Mouse (Mus musculus) lung, adult 2 months (tissue): ENCODE data around the gene Fbrs.

Experiments
- CTCF ChIP-seq: fragments of 200-500 bp; IDR thresholded peaks from 2 replicates; pipeline ENCODE4 v1.5.1; 2011; ENCODE audit warnings: mild to moderate bottlenecking, low read length, control low read depth; ENCODE audit not compliant: insufficient read depth
- POLR2A ChIP-seq: fragments of 200-500 bp; IDR thresholded peaks from 2 replicates; pipeline ENCODE4 v1.6.1; 2011; ENCODE audit warnings: low read depth, mild to moderate bottlenecking, control low read depth, low read length, borderline replicate concordance; ENCODE audit errors: extremely low read depth

DNA sequence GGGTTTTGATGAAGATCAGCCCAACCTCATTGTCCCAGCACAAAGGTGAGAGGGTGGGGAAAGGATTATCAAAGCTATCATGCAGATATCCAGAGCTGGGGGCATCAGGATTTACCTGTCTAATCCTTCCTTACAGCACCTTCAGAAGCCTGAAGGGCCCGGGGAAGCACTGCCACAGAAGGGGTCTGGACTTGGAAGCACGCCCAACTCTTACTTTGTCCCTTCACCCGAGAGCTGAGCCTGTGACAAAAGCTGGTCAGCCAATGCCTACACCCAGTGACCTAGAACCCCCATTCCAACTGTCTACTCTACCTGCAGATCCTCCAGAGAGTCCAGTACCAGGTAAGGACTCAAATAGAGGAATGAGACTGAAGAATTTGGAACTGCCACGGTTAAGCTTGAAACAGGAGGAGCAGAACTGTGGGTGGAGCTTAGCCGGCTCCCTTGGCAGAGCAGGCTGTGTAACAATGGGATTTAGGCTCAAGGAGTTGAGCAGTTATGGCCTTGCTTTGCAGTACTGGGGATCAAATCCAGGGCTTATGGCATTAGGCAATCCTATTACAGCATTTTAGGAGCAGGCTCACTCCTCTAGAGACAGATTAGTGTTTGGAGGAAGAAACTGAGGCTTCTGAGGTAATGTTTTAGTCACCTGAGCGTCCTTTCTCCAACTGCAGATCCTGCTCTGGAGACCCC lies 4.5 kb upstream of the Fbrs start:
- TF ChIP-seq CTCF, result no peak
- no peak for TF ChIP-seq POLR2A
